Mouse (Mus musculus) G1E (cell line): ENCODE results near the gene Krtap5-1.
"Not testable (repeated sequence)": the region's sequence is repeated elsewhere in the genome, so short reads cannot be mapped to it uniquely, and the experiment has no call there.

Experiments
- CTCF ChIP-seq: IDR thresholded peaks from 2 replicates; pipeline ENCODE4 v1.5.1; 2012; ENCODE audit warnings: low read depth, low read length, inconsistent platforms, mixed read lengths
- GATA1 ChIP-seq: IDR thresholded peaks from 2 replicates; pipeline ENCODE4 v1.6.1; 2012; ENCODE audit warnings: borderline replicate concordance, low read length, inconsistent platforms, mixed read lengths
- POLR2AphosphoS5 ChIP-seq: IDR thresholded peaks from 2 replicates; pipeline ENCODE4 v1.6.1; 2012; ENCODE audit warnings: low read depth, low read length, inconsistent platforms; ENCODE audit not compliant: insufficient replicate concordance
- TAL1 ChIP-seq: conservative IDR thresholded peaks from 2 replicates; pipeline ENCODE4 v1.6.1; 2012; ENCODE audit warnings: low read depth, low read length, inconsistent platforms, mixed read lengths

- peak; percentile 66 for TF ChIP-seq CTCF
- TF ChIP-seq GATA1, POLR2AphosphoS5, TAL1: not testable (repeated sequence)
These were observed 18.7 kb downstream of the Krtap5-1 start for GRCm38 (mm10) chr7:142278183-142278582.
